ENCODE assay signal across 14 mouse cellular contexts in the genomic region with DNA sequence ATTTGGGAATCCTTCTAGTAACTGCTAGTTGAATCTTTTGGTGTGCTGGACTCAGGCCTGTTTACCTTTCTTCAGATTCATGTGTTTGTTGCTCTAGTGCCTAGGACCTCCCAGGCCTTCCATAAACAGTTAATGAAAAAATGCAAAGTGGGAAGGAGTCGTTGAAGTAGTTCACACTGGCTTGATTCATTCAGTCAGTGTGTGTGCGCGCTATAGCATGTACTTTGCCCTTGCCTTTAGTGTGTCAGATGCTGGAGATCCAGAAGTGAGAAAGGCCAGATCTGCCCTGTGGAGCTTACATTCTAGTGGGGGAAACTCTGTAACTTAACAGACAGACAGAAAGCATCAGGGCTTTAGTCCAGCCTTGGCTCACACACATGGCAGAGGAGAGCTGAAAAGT. TPM values are rescaled to one million over a fixed set of nuclear protein-coding genes. Genes with fewer than 3 reads are reported as not detected.
A peak's percentile ranks its signal among the peaks of the same experiment; 100 is the strongest.
DNase-seq lines count a peak whose midpoint lies in the region; ATAC-seq lines count a peak whose summit lies in the region.
"Had no signal": no experiment of that assay in that cellular context is flagged by ENCODE, and none has a peak within 500 bp of the region (broad histone marks: within the 10 kb centered on the region; RNA-seq: fewer than 3 reads in every experiment).

No protein-coding gene starts in this region.

- no peak overlapping the region for H3K4me3 ChIP-seq in embryonic facial prominence, embryonic 13.5 days
- H3K4me3 ChIP-seq in embryonic facial prominence, embryonic 10.5 days, result no peak overlapping the region
- H3K4me3 ChIP-seq in limb, embryonic 13.5 days, result no peak overlapping the region
- H3K4me3 ChIP-seq in limb, embryonic 10.5 days, result no peak overlapping the region
- no peak overlapping the region for H3K4me3 ChIP-seq in limb, embryonic 15.5 days
- no peak overlapping the region for H3K4me3 ChIP-seq in liver, embryonic 12.5 days
- H3K4me3 ChIP-seq: forebrain, embryonic 15.5 days; heart, embryonic 10.5 days; hindbrain, embryonic 13.5 days had no signal

- H3K27me3 ChIP-seq in embryonic facial prominence, embryonic 13.5 days, result no peaks in the 10 kb centered on the region
- no peaks in the 10 kb centered on the region for H3K27me3 ChIP-seq in embryonic facial prominence, embryonic 10.5 days (replicated peaks; ENCODE audit: low read depth, poor library complexity, severe bottlenecking)
- H3K27me3 ChIP-seq in limb, embryonic 13.5 days, result no peaks in the 10 kb centered on the region
- H3K27me3 ChIP-seq in limb, embryonic 10.5 days (ENCODE audit: low read depth, poor library complexity, severe bottlenecking), result no peaks in the 10 kb centered on the region
- no peaks in the 10 kb centered on the region for H3K27me3 ChIP-seq in limb, embryonic 15.5 days
- H3K27me3 ChIP-seq in liver, embryonic 12.5 days (replicated peaks), result no peaks in the 10 kb centered on the region
- H3K27me3 ChIP-seq: forebrain, embryonic 15.5 days; hindbrain, embryonic 13.5 days had no signal

- ATAC-seq in embryonic facial prominence, embryonic 13.5 days (ENCODE audit: insufficient number of reproducible peaks, insufficient read depth, low FRiP score, low TSS enrichment, low read depth), result no peak
- no peak for ATAC-seq in limb, embryonic 13.5 days (ENCODE audit: low FRiP score, low read depth)
- ATAC-seq in limb, embryonic 15.5 days (ENCODE audit: insufficient number of reproducible peaks, low FRiP score, low TSS enrichment, low read depth), result no peak
- ATAC-seq in liver, embryonic 12.5 days, result no peak
- ATAC-seq: forebrain, embryonic 15.5 days; hindbrain, postnatal 0 days had no signal

- H3K9me3 ChIP-seq in embryonic facial prominence, embryonic 13.5 days, result no peaks in the 10 kb centered on the region
- H3K9me3 ChIP-seq in embryonic facial prominence, embryonic 10.5 days, result no peaks in the 10 kb centered on the region
- H3K9me3 ChIP-seq in limb, embryonic 13.5 days, result no peaks in the 10 kb centered on the region
- no peaks in the 10 kb centered on the region for H3K9me3 ChIP-seq in limb, embryonic 10.5 days (replicated peaks)
- H3K9me3 ChIP-seq in limb, embryonic 15.5 days, result no peaks in the 10 kb centered on the region
- H3K9me3 ChIP-seq in liver, embryonic 12.5 days (replicated peaks), result no peaks in the 10 kb centered on the region
- H3K9me3 ChIP-seq: forebrain, embryonic 15.5 days; heart, embryonic 10.5 days; hindbrain, embryonic 13.5 days had no signal

- WGBS in embryonic facial prominence, embryonic 13.5 days, result 88% methylated on average over 3 of the region's 3 CpGs
- WGBS in embryonic facial prominence, embryonic 10.5 days, result 93% methylated on average over 3 of the region's 3 CpGs
- 74% methylated on average over 3 of the region's 3 CpGs for WGBS in limb, embryonic 13.5 days
- 88% methylated on average over 3 of the region's 3 CpGs for WGBS in limb, embryonic 10.5 days
- WGBS in limb, embryonic 15.5 days, result 68% methylated on average over 3 of the region's 3 CpGs
- WGBS in liver, embryonic 12.5 days (ENCODE audit: insufficient replicate concordance), result 80% methylated on average over 3 of the region's 3 CpGs

- H3K36me3 ChIP-seq in embryonic facial prominence, embryonic 13.5 days, result peaks cover 84% of the 10 kb centered on the region
- peaks cover 98% of the 10 kb centered on the region for H3K36me3 ChIP-seq in embryonic facial prominence, embryonic 10.5 days (replicated peaks)
- peaks cover 84% of the 10 kb centered on the region for H3K36me3 ChIP-seq in limb, embryonic 13.5 days
- H3K36me3 ChIP-seq in limb, embryonic 10.5 days, result peaks cover 97% of the 10 kb centered on the region
- H3K36me3 ChIP-seq in limb, embryonic 15.5 days, result peaks cover 58% of the 10 kb centered on the region
- peaks cover 49% of the 10 kb centered on the region for H3K36me3 ChIP-seq in liver, embryonic 12.5 days

- no peak overlapping the region for H3K4me2 ChIP-seq in embryonic facial prominence, embryonic 13.5 days
- H3K4me2 ChIP-seq in limb, embryonic 13.5 days (replicated peaks), result no peak overlapping the region
- H3K4me2 ChIP-seq in limb, embryonic 15.5 days, result no peak overlapping the region
- no peak overlapping the region for H3K4me2 ChIP-seq in liver, embryonic 12.5 days
- H3K4me2 ChIP-seq: forebrain, embryonic 15.5 days; hindbrain, embryonic 13.5 days had no signal

- H3K4me1 ChIP-seq in embryonic facial prominence, embryonic 13.5 days, result peaks cover 36% of the 10 kb centered on the region
- H3K4me1 ChIP-seq in embryonic facial prominence, embryonic 10.5 days, result peaks cover 23% of the 10 kb centered on the region
- H3K4me1 ChIP-seq in limb, embryonic 13.5 days, result peaks cover 31% of the 10 kb centered on the region
- H3K4me1 ChIP-seq in limb, embryonic 10.5 days, result peaks cover 32% of the 10 kb centered on the region
- H3K4me1 ChIP-seq in limb, embryonic 15.5 days, result peaks cover 23% of the 10 kb centered on the region
- peaks cover 20% of the 10 kb centered on the region for H3K4me1 ChIP-seq in liver, embryonic 12.5 days
- H3K4me1 ChIP-seq: forebrain, embryonic 15.5 days had no signal

- DNase-seq in embryonic facial prominence, embryonic 10.5 days (ENCODE audit: low spot score), result no peak
- DNase-seq in limb, embryonic 10.5 days (ENCODE audit: low spot score), result no peak
- peak; percentile 62 for DNase-seq in yolk sac, embryonic 10.5 days (ENCODE audit: low spot score)
- no peak for DNase-seq in layer of hippocampus, adult 9-11 months

- H3K9ac ChIP-seq in embryonic facial prominence, embryonic 13.5 days, result no peak overlapping the region
- H3K9ac ChIP-seq in limb, embryonic 13.5 days, result 0 out of 2 replicates have a peak overlapping the region, but pooled peaks have one; percentile 19
- no peak overlapping the region for H3K9ac ChIP-seq in limb, embryonic 15.5 days
- no peak overlapping the region for H3K9ac ChIP-seq in liver, embryonic 12.5 days
- H3K9ac ChIP-seq: forebrain, embryonic 15.5 days had no signal

- H3K27ac ChIP-seq in embryonic facial prominence, embryonic 13.5 days, result 0 out of 2 replicates have a peak overlapping the region, but pooled peaks have one; percentile 16
- no peak overlapping the region for H3K27ac ChIP-seq in embryonic facial prominence, embryonic 10.5 days (replicated peaks)
- H3K27ac ChIP-seq in limb, embryonic 13.5 days, result no peak overlapping the region; the same call in 1 of the 2 replicates
- H3K27ac ChIP-seq in limb, embryonic 10.5 days, result no peak overlapping the region
- H3K27ac ChIP-seq in limb, embryonic 15.5 days, result peak overlapping the region; percentile 40; the same call in 1 of the 2 replicates
- no peak overlapping the region for H3K27ac ChIP-seq in liver, embryonic 12.5 days
- H3K27ac ChIP-seq: forebrain, embryonic 15.5 days; heart, embryonic 10.5 days; hindbrain, embryonic 13.5 days; hindbrain, postnatal 0 days had no signal

RNA-seq across cellular contexts. Expression of a gene that starts 9.1 kb away (rescaled TPM):
- polyA plus RNA-seq in embryonic facial prominence, embryonic 13.5 days (2015; fragmentation: Nextera tagmentation; extraction: Ambion mirVana), result 16.4 and 19.0 TPM in 2 replicates
- 12.9 and 13.6 TPM in 2 replicates for polyA plus RNA-seq in embryonic facial prominence, embryonic 10.5 days (2016; fragmentation: Nextera tagmentation; extraction: Ambion mirVana)
- 20.1 and 20.8 TPM in 2 replicates for polyA plus RNA-seq in limb, embryonic 13.5 days (2015; fragmentation: Nextera tagmentation; extraction: Ambion mirVana)
- 15.2 and 16.0 TPM in 2 replicates for polyA plus RNA-seq in limb, embryonic 10.5 days (2016; fragmentation: Nextera tagmentation; extraction: Ambion mirVana)
- 23.6 and 26.5 TPM in 2 replicates for polyA plus RNA-seq in limb, embryonic 15.5 days (2015; fragmentation: Nextera tagmentation; extraction: Ambion mirVana)
- 14.8 and 15.0 TPM in 2 replicates for polyA plus RNA-seq in liver, embryonic 12.5 days (2016; fragmentation: Nextera tagmentation; extraction: Ambion mirVana)

RNA-seq across cellular contexts. Expression of a gene that starts 16.0 kb away (rescaled TPM):
- 27.0 and 33.2 TPM in 2 replicates for polyA plus RNA-seq in embryonic facial prominence, embryonic 13.5 days (2015; fragmentation: Nextera tagmentation; extraction: Ambion mirVana)
- polyA plus RNA-seq in embryonic facial prominence, embryonic 10.5 days (2016; fragmentation: Nextera tagmentation; extraction: Ambion mirVana), result 14.7 and 15.2 TPM in 2 replicates
- 28.1 and 30.8 TPM in 2 replicates for polyA plus RNA-seq in limb, embryonic 13.5 days (2015; fragmentation: Nextera tagmentation; extraction: Ambion mirVana)
- polyA plus RNA-seq in limb, embryonic 10.5 days (2016; fragmentation: Nextera tagmentation; extraction: Ambion mirVana), result 21.9 and 24.2 TPM in 2 replicates
- 18.6 and 21.7 TPM in 2 replicates for polyA plus RNA-seq in limb, embryonic 15.5 days (2015; fragmentation: Nextera tagmentation; extraction: Ambion mirVana)
- polyA plus RNA-seq in liver, embryonic 12.5 days (2016; fragmentation: Nextera tagmentation; extraction: Ambion mirVana), result 13.1 and 13.7 TPM in 2 replicates

RNA-seq across cellular contexts. Expression of a gene that starts 16.1 kb away (rescaled TPM):
- polyA plus RNA-seq in embryonic facial prominence, embryonic 13.5 days (2015; fragmentation: Nextera tagmentation; extraction: Ambion mirVana), result 7.5 and 8.7 TPM in 2 replicates
- 8.9 and 9.0 TPM in 2 replicates for polyA plus RNA-seq in embryonic facial prominence, embryonic 10.5 days (2016; fragmentation: Nextera tagmentation; extraction: Ambion mirVana)
- 6.7 TPM in 2 replicates for polyA plus RNA-seq in limb, embryonic 13.5 days (2015; fragmentation: Nextera tagmentation; extraction: Ambion mirVana)
- polyA plus RNA-seq in limb, embryonic 10.5 days (2016; fragmentation: Nextera tagmentation; extraction: Ambion mirVana), result 9.4 and 10.8 TPM in 2 replicates
- 4.3 and 4.4 TPM in 2 replicates for polyA plus RNA-seq in limb, embryonic 15.5 days (2015; fragmentation: Nextera tagmentation; extraction: Ambion mirVana)
- 3.7 TPM in 2 replicates for polyA plus RNA-seq in liver, embryonic 12.5 days (2016; fragmentation: Nextera tagmentation; extraction: Ambion mirVana)

RNA-seq across cellular contexts. Expression of a gene that starts 24.9 kb away (rescaled TPM):
- not detected in 2 replicates for polyA plus RNA-seq in embryonic facial prominence, embryonic 13.5 days (2015; fragmentation: Nextera tagmentation; extraction: Ambion mirVana)
- polyA plus RNA-seq in embryonic facial prominence, embryonic 10.5 days (2016; fragmentation: Nextera tagmentation; extraction: Ambion mirVana), result not detected in 2 replicates
- not detected in 2 replicates for polyA plus RNA-seq in limb, embryonic 13.5 days (2015; fragmentation: Nextera tagmentation; extraction: Ambion mirVana)
- not detected in 2 replicates for polyA plus RNA-seq in limb, embryonic 10.5 days (2016; fragmentation: Nextera tagmentation; extraction: Ambion mirVana)
- polyA plus RNA-seq in limb, embryonic 15.5 days (2015; fragmentation: Nextera tagmentation; extraction: Ambion mirVana), result not detected in 2 replicates
- polyA plus RNA-seq in liver, embryonic 12.5 days (2016; fragmentation: Nextera tagmentation; extraction: Ambion mirVana), result not detected in 2 replicates
- polyA plus RNA-seq: embryonic facial prominence, embryonic 11.5 days; forebrain, embryonic 15.5 days; heart, embryonic 10.5 days; heart, embryonic 14.5 days; hindbrain, embryonic 13.5 days; hindbrain, postnatal 0 days had no signal

RNA-seq across cellular contexts. Expression of a gene that starts 28.5 kb away (rescaled TPM):
- polyA plus RNA-seq in embryonic facial prominence, embryonic 13.5 days (2015; fragmentation: Nextera tagmentation; extraction: Ambion mirVana), result 0.60 and 0.69 TPM in 2 replicates
- 0.19 TPM in 2 replicates for polyA plus RNA-seq in embryonic facial prominence, embryonic 10.5 days (2016; fragmentation: Nextera tagmentation; extraction: Ambion mirVana)
- 0.46 and 0.50 TPM in 2 replicates for polyA plus RNA-seq in limb, embryonic 13.5 days (2015; fragmentation: Nextera tagmentation; extraction: Ambion mirVana)
- 0.28 and 0.73 TPM in 2 replicates for polyA plus RNA-seq in limb, embryonic 10.5 days (2016; fragmentation: Nextera tagmentation; extraction: Ambion mirVana)
- 0.19 and 0.44 TPM in 2 replicates for polyA plus RNA-seq in limb, embryonic 15.5 days (2015; fragmentation: Nextera tagmentation; extraction: Ambion mirVana)
- polyA plus RNA-seq in liver, embryonic 12.5 days (2016; fragmentation: Nextera tagmentation; extraction: Ambion mirVana), result 0.13 and 0.26 TPM in 2 replicates
- polyA plus RNA-seq: heart, embryonic 14.5 days; hindbrain, embryonic 13.5 days; hindbrain, postnatal 0 days had no signal

Comparison
In these comparisons a context has a peak if more than half of its experiments do, and no peak if none do; other contexts are left out.
1. H3K27ac ChIP-seq: peak in embryonic facial prominence, embryonic 13.5 days (single experiment) and limb, embryonic 15.5 days (single experiment); none in embryonic facial prominence, embryonic 10.5 days (single experiment), limb, embryonic 13.5 days (single experiment), limb, embryonic 10.5 days (single experiment) and liver, embryonic 12.5 days (single experiment).